Mouse (Mus musculus) neural tube, embryonic 15.5 days (tissue): Measurements from ENCODE around the gene Usp54. TPM values are rescaled to one million over a fixed set of nuclear protein-coding genes. Genes with fewer than 3 reads are reported as not detected.

Experiments used
- ATAC-seq: fragments of 200-750 bp; cut with Nextera tagmentation; 2 replicates; pipeline ENCODE4 v1.8.0; 2017; ENCODE audit warnings: mild to moderate bottlenecking, moderate TSS enrichment, moderate library complexity; ENCODE audit not compliant: low FRiP score
- H3K27ac ChIP-seq: fragments of 300-500 bp; sonication (generic); replicated peaks from 2 replicates; pipeline ENCODE4 v1.5.1; 2015; ENCODE audit warnings: mild to moderate bottlenecking, inconsistent platforms
- H3K27me3 ChIP-seq: fragments of 300-500 bp; sonication (generic); replicated peaks from 2 replicates; pipeline ENCODE4 v1.6.1; 2015; ENCODE audit warnings: inconsistent platforms
- H3K36me3 ChIP-seq: fragments of 300-500 bp; sonication (generic); 2 replicates; pipeline ENCODE4 v1.6.1; 2015; ENCODE audit warnings: inconsistent platforms
- H3K4me1 ChIP-seq: fragments of 300-500 bp; sonication (generic); 2 replicates; pipeline ENCODE4 v1.6.1; 2015; ENCODE audit warnings: inconsistent platforms
- H3K4me2 ChIP-seq: fragments of 300-500 bp; sonication (generic); 2 replicates; pipeline ENCODE4 v1.6.1; 2015; ENCODE audit warnings: inconsistent platforms, mild to moderate bottlenecking, moderate library complexity
- H3K4me3 ChIP-seq: fragments of 300-500 bp; sonication (generic); replicated peaks from 2 replicates; pipeline ENCODE4 v1.5.1; 2015; ENCODE audit warnings: mild to moderate bottlenecking, inconsistent platforms
- H3K9ac ChIP-seq: fragments of 300-500 bp; sonication (generic); replicated peaks from 2 replicates; pipeline ENCODE4 v1.6.1; 2015; ENCODE audit warnings: mild to moderate bottlenecking, inconsistent platforms
- H3K9me3 ChIP-seq: fragments of 300-500 bp; sonication (generic); replicated peaks from 2 replicates; pipeline ENCODE4 v1.6.1; 2016; ENCODE audit warnings: inconsistent platforms
- WGBS: fragments of 180-500 bp; shearing (Covaris S2); methylation state at CpG from one replicate; pipeline ENCODE4 v1.1.7; 2015; ENCODE audit warnings: mixed read lengths; 5-methylcytosine and 5-hydroxymethylcytosine counted together
- polyA plus RNA-seq: library from polyadenylated mRNA; unstranded; fragments of >200 nt; fragmentation: Nextera tagmentation; extraction: Ambion mirVana; gene quantifications from 2 replicates; pipeline ENCODE4 v1.2.1, GENCODE M21; 2015

Usp54 gene
- polyA plus RNA-seq, 1 experiment from 2014 or later: 9.7 TPM

DNA sequence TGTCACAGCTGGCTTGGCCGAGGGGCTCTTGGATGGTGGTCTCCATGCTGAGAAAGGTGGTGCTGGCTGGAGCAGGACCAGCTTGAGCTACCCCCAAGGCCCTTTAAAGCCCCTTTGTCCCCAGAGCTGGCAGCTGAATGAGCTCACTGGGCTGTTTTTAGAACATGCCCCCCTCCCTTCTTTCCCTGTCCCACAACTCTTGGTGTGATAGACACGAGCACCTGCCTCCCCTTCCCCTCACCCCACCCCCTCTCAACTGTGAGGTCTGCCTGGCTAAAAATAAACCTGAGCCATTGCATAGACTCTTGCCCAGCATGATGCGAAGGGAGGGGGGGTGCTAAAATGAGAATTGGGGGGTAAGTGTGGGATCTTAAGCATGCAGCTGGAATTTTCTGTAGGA is 23.6 kb upstream of the Usp54 start:
- no peak for ATAC-seq
- H3K9ac ChIP-seq: no peak overlapping the region
- no peak overlapping the region for H3K4me3 ChIP-seq
- H3K36me3 ChIP-seq: no peaks in the 10 kb centered on the region
- H3K27me3 ChIP-seq: peaks cover 14% of the 10 kb centered on the region
- H3K4me2 ChIP-seq: no peak overlapping the region
- no peaks in the 10 kb centered on the region for H3K9me3 ChIP-seq
- H3K27ac ChIP-seq: no peak overlapping the region
- H3K4me1 ChIP-seq: peaks cover 20% of the 10 kb centered on the region
- 56% methylated on average over 3 of the region's 3 CpGs for WGBS

DNA sequence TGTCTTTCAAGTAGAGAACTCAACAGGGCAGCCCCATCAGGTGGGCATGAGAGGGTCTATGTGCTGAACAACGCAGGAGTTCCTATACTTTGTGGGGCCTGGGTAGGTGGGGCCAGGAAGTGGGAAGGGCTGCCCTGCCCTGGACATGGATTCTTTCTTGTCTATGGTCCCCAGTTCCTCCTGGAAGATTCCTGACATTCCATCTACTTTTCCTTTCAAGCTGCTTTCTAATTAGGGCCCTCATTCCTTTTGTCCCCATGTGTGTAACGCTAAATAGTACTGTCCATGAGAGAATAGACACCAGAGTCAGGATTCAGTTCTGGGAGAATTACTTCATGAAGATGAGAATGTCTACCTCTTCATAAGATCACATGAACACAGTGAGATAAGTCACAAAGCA is 22.7 kb upstream of the Usp54 start:
- H3K36me3 ChIP-seq: no peaks in the 10 kb centered on the region
- no peaks in the 10 kb centered on the region for H3K9me3 ChIP-seq
- no peak overlapping the region for H3K4me2 ChIP-seq
- H3K4me1 ChIP-seq: peaks cover 20% of the 10 kb centered on the region
- peaks cover 7% of the 10 kb centered on the region; the same call in 1 of the 2 replicates for H3K27me3 ChIP-seq
- H3K4me3 ChIP-seq: no peak overlapping the region
- H3K27ac ChIP-seq: no peak overlapping the region
- WGBS: 73% methylated on average over 2 of the region's 2 CpGs
- no peak for ATAC-seq
- no peak overlapping the region for H3K9ac ChIP-seq

- Histone ChIP-seq H3K36me3 (no peaks in the 10 kb centered on the region), H3K27me3 (peaks cover 5% of the 10 kb centered on the region; the same call in 1 of the 2 replicates), H3K4me2 (peak overlapping the region; percentile 92; the same call in 1 of the 2 replicates), H3K9me3 (no peaks in the 10 kb centered on the region), H3K27ac (peak overlapping the region; percentile 90; the same call in 1 of the 2 replicates), H3K4me1 (peaks cover 20% of the 10 kb centered on the region), H3K9ac (peak overlapping the region; percentile 73; the same call in 1 of the 2 replicates), H3K4me3 (peak overlapping the region; percentile 62; the same call in 1 of the 2 replicates)
- ATAC-seq: no peak
- 90% methylated on average over 3 of the region's 3 CpGs for WGBS
These were observed 21.9 kb upstream of the Usp54 start for GRCm38 (mm10) chr14:20662740-20663139.

- Histone ChIP-seq H3K9ac (peak overlapping the region; percentile 73), H3K27me3 (peaks cover 5% of the 10 kb centered on the region; the same call in 1 of the 2 replicates), H3K27ac (peak overlapping the region; percentile 90), H3K9me3 (no peaks in the 10 kb centered on the region), H3K4me1 (peaks cover 20% of the 10 kb centered on the region), H3K4me3 (peak overlapping the region; percentile 62), H3K36me3 (no peaks in the 10 kb centered on the region), H3K4me2 (peak overlapping the region; percentile 92)
- 11% methylated on average over 19 of the region's 19 CpGs for WGBS
- peak; percentile 45; the same call in 1 of the 2 replicates for ATAC-seq
These were observed 20.9 kb upstream of the Usp54 start for GRCm38 (mm10) chr14:20661661-20662331.

DNA sequence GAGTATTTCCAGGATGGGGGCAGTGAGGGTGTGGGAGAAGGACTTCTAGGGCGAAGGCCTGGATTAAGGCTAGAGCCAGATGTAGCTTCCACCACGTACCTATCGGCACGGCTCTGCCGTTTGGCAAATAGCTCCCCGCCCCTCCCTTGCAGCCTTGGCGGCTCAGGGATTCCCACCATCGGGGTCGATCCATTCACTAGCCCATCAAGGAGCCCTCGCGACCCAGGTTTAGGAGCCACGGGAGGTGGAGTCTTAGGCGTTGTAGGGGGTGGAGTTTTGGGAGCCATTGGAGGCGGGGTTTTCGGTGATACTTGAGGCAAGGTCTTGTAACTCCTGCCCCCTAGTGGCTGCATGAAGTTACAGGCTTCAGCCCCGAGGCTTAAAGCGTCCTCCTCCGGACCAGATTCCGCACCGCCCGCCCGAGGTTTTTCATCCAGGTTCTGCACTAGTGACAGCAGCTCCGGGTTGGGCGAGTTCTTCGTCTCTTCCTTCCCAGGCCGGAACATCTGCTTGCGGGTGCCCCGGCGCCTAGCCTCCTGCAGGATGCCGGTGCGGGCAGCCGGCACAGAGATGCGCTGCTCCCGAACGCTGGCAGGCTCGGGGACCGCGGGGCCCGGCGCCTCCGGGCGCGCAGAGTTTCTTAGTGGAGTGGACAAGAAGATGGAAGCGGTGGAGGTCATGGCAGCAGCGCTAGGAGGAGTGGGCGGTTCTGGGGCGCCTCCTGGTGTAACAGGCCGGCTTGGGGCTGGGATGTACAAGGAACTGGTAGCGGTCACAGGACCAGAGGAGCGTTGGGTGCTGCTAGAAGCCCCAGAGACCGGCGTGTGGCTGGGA is 20.2 kb upstream of the Usp54 start:
- Histone ChIP-seq H3K9ac (peak overlapping the region; percentile 73), H3K27ac (peak overlapping the region; percentile 90), H3K4me2 (peak overlapping the region; percentile 92), H3K27me3 (peaks cover 5% of the 10 kb centered on the region; the same call in 1 of the 2 replicates), H3K36me3 (no peaks in the 10 kb centered on the region), H3K4me1 (peaks cover 20% of the 10 kb centered on the region), H3K4me3 (peak overlapping the region; percentile 62), H3K9me3 (no peaks in the 10 kb centered on the region)
- ATAC-seq: peak; percentile 91
- WGBS: under 1% methylated on average over 52 of the region's 52 CpGs

- Histone ChIP-seq H3K27me3 (peaks cover 5% of the 10 kb centered on the region; the same call in 1 of the 2 replicates), H3K27ac (no peak overlapping the region)
- 97% methylated on average over 7 of the region's 7 CpGs for WGBS
These were observed 18.8 kb upstream of the Usp54 start for GRCm38 (mm10) chr14:20659687-20660086.

DNA sequence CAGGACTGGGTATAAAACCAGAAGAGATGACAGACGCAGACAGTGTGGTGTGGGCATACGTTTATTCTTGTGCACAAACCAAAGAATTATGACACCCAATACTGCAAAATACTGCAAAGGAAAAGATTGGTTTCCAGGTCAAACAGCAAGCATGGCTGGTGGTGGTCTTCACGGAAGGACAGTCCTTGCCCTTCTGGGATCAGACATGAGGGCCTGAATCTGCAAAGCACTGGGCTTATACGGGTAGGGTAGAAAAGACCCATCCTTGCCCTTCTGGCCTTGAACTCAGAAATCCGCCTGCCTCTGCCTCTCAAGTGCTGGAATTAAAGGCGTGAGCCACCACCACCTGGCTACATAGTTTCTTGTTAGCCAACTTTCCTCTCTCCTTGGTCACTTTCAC is 18.0 kb upstream of the Usp54 start:
- Histone ChIP-seq H3K4me2 (no peak overlapping the region), H3K4me1 (peaks cover 20% of the 10 kb centered on the region), H3K36me3 (no peaks in the 10 kb centered on the region), H3K27me3 (no peaks in the 10 kb centered on the region), H3K27ac (no peak overlapping the region), H3K9ac (no peak overlapping the region), H3K4me3 (no peak overlapping the region), H3K9me3 (no peaks in the 10 kb centered on the region)
- 86% methylated on average over 6 of the region's 6 CpGs for WGBS
- ATAC-seq: no peak

More at GRCm38 (mm10) chr14:20659687-20660086, 18.8 kb upstream of the Usp54 start:
- Histone ChIP-seq H3K9me3 (no peaks in the 10 kb centered on the region), H3K4me3 (no peak overlapping the region), H3K36me3 (no peaks in the 10 kb centered on the region), H3K9ac (no peak overlapping the region), H3K4me2 (no peak overlapping the region), H3K4me1 (peaks cover 20% of the 10 kb centered on the region)
- no peak for ATAC-seq

- no peak overlapping the region for H3K4me2 ChIP-seq
- H3K4me3 ChIP-seq: no peak overlapping the region
- ATAC-seq: no peak
- peaks cover 20% of the 10 kb centered on the region for H3K4me1 ChIP-seq
- H3K9me3 ChIP-seq: no peaks in the 10 kb centered on the region
- no peak overlapping the region for H3K9ac ChIP-seq
- H3K27me3 ChIP-seq: no peaks in the 10 kb centered on the region
- H3K27ac ChIP-seq: no peak overlapping the region
- H3K36me3 ChIP-seq: no peaks in the 10 kb centered on the region
These were observed 17.5 kb upstream of the Usp54 start for GRCm38 (mm10) chr14:20658326-20658725.

- Histone ChIP-seq H3K4me2 (no peak within 1 kb of the TSS), H3K4me1 (peaks cover 5% of the 10 kb centered on the region), H3K36me3 (no peaks in the 10 kb centered on the region), H3K27me3 (no peaks in the 10 kb centered on the region), H3K4me3 (no peak within 1 kb of the TSS), H3K9me3 (no peaks in the 10 kb centered on the region), H3K27ac (no peak within 1 kb of the TSS), H3K9ac (no peak within 1 kb of the TSS)
- WGBS: 62% methylated on average over 11 of the region's 11 CpGs
- ATAC-seq: no peak
These were observed 15.5 kb upstream of the Usp54 start, which contains the start of gene Myoz1 for GRCm38 (mm10) chr14:20656361-20656760. Gene Myoz1 (minus strand): TSS chr14:20656540.

DNA sequence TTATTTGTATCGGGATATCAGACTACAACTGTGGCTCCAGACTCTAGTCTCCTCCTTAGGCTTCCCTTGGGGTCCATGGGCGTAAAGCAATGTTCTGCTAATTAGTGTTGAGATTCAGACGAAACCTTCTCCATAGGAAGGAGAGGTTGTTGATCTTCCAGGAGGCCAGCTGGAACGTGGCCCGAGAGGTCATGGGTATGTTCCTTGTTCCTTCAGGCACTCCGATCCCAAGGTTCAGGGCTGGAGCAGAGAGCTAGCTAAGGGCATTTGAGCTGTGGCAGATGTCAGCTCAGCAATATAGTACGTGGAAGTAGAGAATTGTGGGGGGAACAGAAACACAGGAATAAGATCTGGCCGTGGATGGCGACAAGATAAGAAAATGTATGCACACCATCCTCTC is 14.9 kb upstream of the Usp54 start:
- Histone ChIP-seq H3K27me3 (no peaks in the 10 kb centered on the region), H3K27ac (no peak overlapping the region), H3K36me3 (no peaks in the 10 kb centered on the region), H3K9ac (no peak overlapping the region), H3K9me3 (no peaks in the 10 kb centered on the region), H3K4me2 (no peak overlapping the region), H3K4me3 (no peak overlapping the region), H3K4me1 (peaks cover 4% of the 10 kb centered on the region)
- ATAC-seq: no peak
- 84% methylated on average over 9 of the region's 9 CpGs for WGBS

DNA sequence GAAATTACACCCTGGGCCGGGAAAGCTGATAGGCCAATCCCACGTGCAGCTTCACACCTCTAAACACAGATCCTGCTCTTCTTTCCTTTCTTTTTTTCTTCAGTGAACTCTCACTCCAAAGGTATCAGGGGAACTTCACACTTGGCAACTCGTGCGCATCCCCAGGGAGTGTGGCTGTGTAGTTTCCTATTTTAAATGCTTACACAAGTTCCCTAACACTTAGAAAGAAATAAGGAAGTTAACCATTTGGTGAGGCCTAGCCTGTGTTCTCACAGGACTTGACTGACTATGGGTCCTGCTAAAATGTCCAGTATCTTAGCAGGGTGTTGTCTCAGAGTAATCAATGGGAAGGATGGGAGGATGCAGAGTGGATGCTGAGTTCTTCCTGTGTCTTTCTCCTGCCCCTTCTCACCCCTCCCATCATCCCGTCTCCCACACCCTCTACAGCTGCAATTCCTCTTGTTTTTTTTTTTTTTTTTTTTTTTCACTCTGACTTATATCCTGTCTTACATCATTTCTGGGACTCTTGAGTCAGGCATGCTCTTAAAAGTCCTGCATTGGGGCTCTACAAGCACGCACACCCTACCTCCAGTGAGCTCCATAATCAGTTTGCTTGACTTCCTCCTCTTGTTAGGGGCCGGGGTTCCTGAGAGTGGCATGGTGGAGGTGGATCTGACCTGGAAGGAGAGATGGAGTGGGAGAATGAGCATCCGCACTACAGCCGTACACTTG is 14.0 kb upstream of the Usp54 start:
- WGBS: 85% methylated on average over 9 of the region's 9 CpGs

More for the DNA sequence above, 14.0 kb upstream of the Usp54 start:
- H3K36me3 ChIP-seq: no peaks in the 10 kb centered on the region
- H3K4me1 ChIP-seq: no peaks in the 10 kb centered on the region
- no peaks in the 10 kb centered on the region for H3K27me3 ChIP-seq
- ATAC-seq: no peak
- no peak overlapping the region for H3K4me3 ChIP-seq
- H3K4me2 ChIP-seq: no peak overlapping the region
- no peak overlapping the region for H3K9ac ChIP-seq
- no peak overlapping the region for H3K27ac ChIP-seq
- no peaks in the 10 kb centered on the region for H3K9me3 ChIP-seq
